Mouse (Mus musculus): ENCODE measurements at regions not wholly inside any gene's neighbourhood (a gene's known extent, or its start where the extent isn't known, plus 50 kb on each side); places are given as distances from the start of the nearest gene placed in this dataset.

- Histone ChIP-seq H3K4me1 (ENCODE audit: control insufficient read depth, insufficient read depth, low read length) (no peaks in the 10 kb centered on the region), H3K27ac (replicated peaks; ENCODE audit: low read depth, low read length) (no peak overlapping the region), H3K9ac (ENCODE audit: low read length) (no peak overlapping the region), H3K27me3 (ENCODE audit: control insufficient read depth, insufficient read depth, low read length) (no peaks in the 10 kb centered on the region), H3K36me3 (ENCODE audit: control insufficient read depth, insufficient read depth, low read length) (no peaks in the 10 kb centered on the region), H3K4me2 (ENCODE audit: low read depth, severe bottlenecking) (no peak overlapping the region), H3K4me3 (ENCODE audit: low read depth, low read length) (no peak overlapping the region), H3K9me3 (ENCODE audit: control insufficient read depth, low read length) (no peaks in the 10 kb centered on the region)
- no peak for DNase-seq (ENCODE audit: low spot score)
- ATAC-seq (ENCODE audit: insufficient number of reproducible peaks, low FRiP score, low TSS enrichment, low read depth) = no peak
- WGBS = 81% methylated on average over 12 of the region's 12 CpGs
Measured at GRCm38 (mm10) chr2:147717484-147717947, 329.3 kb downstream of the Foxa2 start.

DNA sequence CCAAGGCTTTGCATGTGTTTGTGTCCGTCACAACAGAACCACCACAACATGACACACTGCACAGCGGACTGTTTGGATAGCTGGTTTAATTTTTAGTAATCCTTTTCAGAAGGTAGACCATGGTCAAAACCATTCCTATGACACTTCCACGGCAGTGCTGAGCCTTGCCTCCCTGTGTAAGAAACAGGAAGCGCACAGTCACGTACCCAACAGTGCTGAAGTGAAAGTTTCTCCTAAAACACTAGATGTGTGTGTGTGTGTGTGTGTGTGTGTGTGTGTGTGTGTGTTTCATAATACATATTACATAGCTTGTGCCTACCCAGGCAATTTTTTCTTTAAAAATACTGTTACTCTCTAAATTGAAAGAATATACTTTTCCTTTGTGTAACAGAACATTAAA lies 331.0 kb downstream of the Foxa2 start:
- Histone ChIP-seq H3K4me2 (ENCODE audit: low read depth, severe bottlenecking) (no peak overlapping the region), H3K36me3 (ENCODE audit: control insufficient read depth, insufficient read depth, low read length) (no peaks in the 10 kb centered on the region), H3K27ac (replicated peaks; ENCODE audit: low read depth, low read length) (no peak overlapping the region), H3K27me3 (ENCODE audit: control insufficient read depth, insufficient read depth, low read length) (no peaks in the 10 kb centered on the region; the same call in 1 of the 2 replicates), H3K9me3 (ENCODE audit: control insufficient read depth, low read length) (no peaks in the 10 kb centered on the region), H3K4me3 (ENCODE audit: low read depth, low read length) (no peak overlapping the region), H3K9ac (ENCODE audit: low read length) (no peak overlapping the region), H3K4me1 (ENCODE audit: control insufficient read depth, insufficient read depth, low read length) (no peaks in the 10 kb centered on the region)
- WGBS = 93% methylated on average over 5 of the region's 5 CpGs
- DNase-seq (ENCODE audit: low spot score) = no peak
- no peak for ATAC-seq (ENCODE audit: insufficient number of reproducible peaks, low FRiP score, low TSS enrichment, low read depth)

GRCm38 (mm10) chr2:147710593-147711265 lies 336.0 kb downstream of the Foxa2 start:
- Histone ChIP-seq H3K4me1 (ENCODE audit: control insufficient read depth, insufficient read depth, low read length) (peaks cover 7% of the 10 kb centered on the region; the same call in 1 of the 2 replicates), H3K27ac (replicated peaks; ENCODE audit: low read depth, low read length) (no peak overlapping the region), H3K9me3 (ENCODE audit: control insufficient read depth, low read length) (no peaks in the 10 kb centered on the region), H3K4me2 (ENCODE audit: low read depth, severe bottlenecking) (no peak overlapping the region), H3K4me3 (ENCODE audit: low read depth, low read length) (no peak overlapping the region), H3K36me3 (ENCODE audit: control insufficient read depth, insufficient read depth, low read length) (no peaks in the 10 kb centered on the region), H3K27me3 (ENCODE audit: control insufficient read depth, insufficient read depth, low read length) (no peaks in the 10 kb centered on the region; the same call in 1 of the 2 replicates), H3K9ac (ENCODE audit: low read length) (no peak overlapping the region)
- ATAC-seq (ENCODE audit: insufficient number of reproducible peaks, low FRiP score, low TSS enrichment, low read depth) = peak; percentile 26; the same call in 1 of the 2 replicates
- 36% methylated on average over 8 of the region's 8 CpGs for WGBS
- peak; percentile 38 for DNase-seq (ENCODE audit: low spot score)

DNA sequence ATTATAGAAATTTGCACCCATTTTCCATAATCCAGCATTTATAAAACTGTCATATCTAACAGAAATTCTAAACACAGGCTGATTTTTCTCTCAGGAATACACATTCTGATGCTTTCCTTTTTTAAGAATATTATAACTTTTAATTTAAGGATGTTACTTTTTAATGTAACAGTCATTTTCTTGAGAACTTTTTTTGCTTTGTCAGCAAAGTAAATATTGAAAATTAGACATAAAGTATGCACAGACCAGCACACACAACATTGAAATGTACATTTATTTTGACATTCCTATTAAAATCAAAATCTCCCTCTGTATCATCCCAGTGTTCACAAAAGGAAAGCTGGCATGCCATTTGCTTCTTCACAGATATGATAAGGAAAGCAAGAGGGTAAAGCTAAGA lies 337.0 kb downstream of the Foxa2 start:
- Histone ChIP-seq H3K27me3 (ENCODE audit: control insufficient read depth, insufficient read depth, low read length) (no peaks in the 10 kb centered on the region; the same call in 1 of the 2 replicates), H3K36me3 (ENCODE audit: control insufficient read depth, insufficient read depth, low read length) (no peaks in the 10 kb centered on the region), H3K9ac (ENCODE audit: low read length) (no peak overlapping the region), H3K4me2 (ENCODE audit: low read depth, severe bottlenecking) (no peak overlapping the region), H3K9me3 (ENCODE audit: control insufficient read depth, low read length) (no peaks in the 10 kb centered on the region), H3K27ac (replicated peaks; ENCODE audit: low read depth, low read length) (no peak overlapping the region), H3K4me1 (ENCODE audit: control insufficient read depth, insufficient read depth, low read length) (peaks cover 7% of the 10 kb centered on the region; the same call in 1 of the 2 replicates), H3K4me3 (ENCODE audit: low read depth, low read length) (no peak overlapping the region)
- ATAC-seq (ENCODE audit: insufficient number of reproducible peaks, low FRiP score, low TSS enrichment, low read depth) (no peak), DNase-seq (ENCODE audit: low spot score) (no peak)

DNA sequence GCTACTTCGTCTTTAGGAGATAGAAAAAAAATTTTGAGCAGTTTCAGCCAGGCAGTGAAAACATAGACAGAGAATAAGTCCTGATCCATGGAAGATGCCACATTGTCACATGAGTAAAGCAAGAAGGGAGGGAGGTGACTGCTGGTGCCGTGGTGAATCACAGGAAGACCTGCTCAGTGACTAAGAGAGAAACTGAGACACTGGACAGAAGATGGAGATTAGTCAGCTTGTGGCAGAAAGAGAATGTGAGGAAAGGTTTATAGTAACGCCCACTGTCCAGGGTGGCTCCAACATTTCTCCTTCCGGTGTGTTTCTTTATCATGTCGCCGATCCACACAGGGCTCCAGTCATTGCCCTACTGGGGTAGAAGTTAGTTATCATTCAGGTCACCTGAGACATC lies 339.6 kb downstream of the Foxa2 start:
- ATAC-seq (ENCODE audit: insufficient number of reproducible peaks, low FRiP score, low TSS enrichment, low read depth) (no peak), DNase-seq (ENCODE audit: low spot score) (no peak)
- peaks cover 7% of the 10 kb centered on the region; the same call in 1 of the 2 replicates for H3K4me1 ChIP-seq (ENCODE audit: control insufficient read depth, insufficient read depth, low read length)
- no peaks in the 10 kb centered on the region for H3K36me3 ChIP-seq (ENCODE audit: control insufficient read depth, insufficient read depth, low read length)
- no peak overlapping the region for H3K9ac ChIP-seq (ENCODE audit: low read length)
- no peak overlapping the region for H3K27ac ChIP-seq (replicated peaks; ENCODE audit: low read depth, low read length)
- no peak overlapping the region for H3K4me3 ChIP-seq (ENCODE audit: low read depth, low read length)
- H3K9me3 ChIP-seq (ENCODE audit: control insufficient read depth, low read length) = no peaks in the 10 kb centered on the region
- WGBS = 93% methylated on average over 6 of the region's 6 CpGs
- no peak overlapping the region for H3K4me2 ChIP-seq (ENCODE audit: low read depth, severe bottlenecking)
- no peaks in the 10 kb centered on the region; the same call in 1 of the 2 replicates for H3K27me3 ChIP-seq (ENCODE audit: control insufficient read depth, insufficient read depth, low read length)

DNA sequence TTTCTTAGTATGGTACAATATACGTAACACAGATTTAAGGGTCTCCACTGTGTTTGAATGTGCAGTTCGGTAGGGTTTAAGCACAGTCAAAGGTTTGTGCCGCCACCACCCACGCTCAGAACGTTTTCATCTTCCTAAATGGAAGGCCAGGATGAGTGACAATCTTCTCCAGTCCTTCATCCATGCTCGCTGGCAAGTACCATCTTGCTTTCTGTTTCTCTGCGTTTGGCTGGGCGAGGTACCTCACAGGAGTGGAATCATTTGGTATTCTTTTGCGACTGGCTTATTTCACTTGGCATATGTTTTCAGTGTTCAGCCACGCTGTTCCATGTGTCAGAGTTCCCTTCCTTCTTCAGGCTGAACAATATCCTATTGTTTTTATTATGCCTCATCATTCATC lies 342.3 kb downstream of the Pax1 start:
- no peak for ATAC-seq (ENCODE audit: insufficient number of reproducible peaks, low FRiP score, low TSS enrichment, low read depth)
- no peak overlapping the region for H3K27ac ChIP-seq (replicated peaks; ENCODE audit: low read depth, low read length)
- H3K36me3 ChIP-seq (ENCODE audit: control insufficient read depth, insufficient read depth, low read length) = no peaks in the 10 kb centered on the region
- no peaks in the 10 kb centered on the region for H3K27me3 ChIP-seq (ENCODE audit: control insufficient read depth, insufficient read depth, low read length)
- no peak overlapping the region for H3K4me3 ChIP-seq (ENCODE audit: low read depth, low read length)
- no peak for DNase-seq (ENCODE audit: low spot score)
- H3K9ac ChIP-seq (ENCODE audit: low read length) = no peak overlapping the region
- H3K4me2 ChIP-seq (ENCODE audit: low read depth, severe bottlenecking) = no peak overlapping the region
- H3K4me1 ChIP-seq (ENCODE audit: control insufficient read depth, insufficient read depth, low read length) = peaks cover 3% of the 10 kb centered on the region; the same call in 1 of the 2 replicates
- 81% methylated on average over 10 of the region's 10 CpGs for WGBS
- H3K9me3 ChIP-seq (ENCODE audit: control insufficient read depth, low read length) = no peaks in the 10 kb centered on the region

- no peak for DNase-seq (ENCODE audit: low spot score)
- H3K27ac ChIP-seq (replicated peaks; ENCODE audit: low read depth, low read length) = no peak overlapping the region
- no peak for ATAC-seq (ENCODE audit: insufficient number of reproducible peaks, low FRiP score, low TSS enrichment, low read depth)
- no peaks in the 10 kb centered on the region for H3K36me3 ChIP-seq (ENCODE audit: control insufficient read depth, insufficient read depth, low read length)
- H3K4me2 ChIP-seq (ENCODE audit: low read depth, severe bottlenecking) = no peak overlapping the region
- 66% methylated on average over 6 of the region's 6 CpGs for WGBS
- no peaks in the 10 kb centered on the region for H3K27me3 ChIP-seq (ENCODE audit: control insufficient read depth, insufficient read depth, low read length)
- no peak overlapping the region for H3K9ac ChIP-seq (ENCODE audit: low read length)
- H3K4me3 ChIP-seq (ENCODE audit: low read depth, low read length) = no peak overlapping the region
- no peaks in the 10 kb centered on the region for H3K9me3 ChIP-seq (ENCODE audit: control insufficient read depth, low read length)
- no peaks in the 10 kb centered on the region for H3K4me1 ChIP-seq (ENCODE audit: control insufficient read depth, insufficient read depth, low read length)
Measured at GRCm38 (mm10) chr2:147702330-147703063, 340.8 kb downstream of the Pax1 start.

DNA sequence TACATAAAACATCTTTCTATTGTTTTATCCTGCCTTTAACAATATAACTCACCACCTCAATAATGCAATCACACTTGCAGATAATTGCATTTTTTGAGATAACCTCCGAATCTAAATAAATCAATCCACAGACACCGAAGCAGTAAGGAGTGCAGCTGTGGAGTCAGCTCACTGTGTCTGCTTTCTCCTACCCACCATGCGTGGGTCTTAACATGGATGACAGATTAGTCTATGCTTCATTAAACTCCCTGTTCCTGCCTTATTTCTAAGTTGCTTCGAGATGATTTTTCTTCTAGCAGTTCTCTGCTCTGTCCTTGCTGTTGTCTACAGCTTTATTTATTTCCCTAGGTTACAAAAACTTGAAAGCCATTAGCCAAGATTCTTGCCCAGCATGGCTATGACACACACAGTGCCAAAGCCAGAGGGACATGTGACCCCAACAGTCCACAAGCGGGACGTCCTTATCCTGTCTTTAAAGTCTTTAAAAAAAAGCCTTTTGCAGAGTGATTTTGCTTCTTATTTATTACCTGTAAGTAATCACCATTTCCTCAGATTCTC lies 337.9 kb downstream of the Pax1 start:
- Histone ChIP-seq H3K36me3 (ENCODE audit: control insufficient read depth, insufficient read depth, low read length) (no peaks in the 10 kb centered on the region), H3K9me3 (ENCODE audit: control insufficient read depth, low read length) (no peaks in the 10 kb centered on the region), H3K4me3 (ENCODE audit: low read depth, low read length) (no peak overlapping the region), H3K4me1 (ENCODE audit: control insufficient read depth, insufficient read depth, low read length) (no peaks in the 10 kb centered on the region), H3K27me3 (ENCODE audit: control insufficient read depth, insufficient read depth, low read length) (no peaks in the 10 kb centered on the region), H3K27ac (replicated peaks; ENCODE audit: low read depth, low read length) (no peak overlapping the region), H3K9ac (ENCODE audit: low read length) (no peak overlapping the region), H3K4me2 (ENCODE audit: low read depth, severe bottlenecking) (no peak overlapping the region)
- 70% methylated on average over 6 of the region's 6 CpGs for WGBS
- no peak for DNase-seq (ENCODE audit: low spot score)
- ATAC-seq (ENCODE audit: insufficient number of reproducible peaks, low FRiP score, low TSS enrichment, low read depth) = no peak

Measured in limb, embryonic 11.5 days (tissue).